In the genomic region with DNA sequence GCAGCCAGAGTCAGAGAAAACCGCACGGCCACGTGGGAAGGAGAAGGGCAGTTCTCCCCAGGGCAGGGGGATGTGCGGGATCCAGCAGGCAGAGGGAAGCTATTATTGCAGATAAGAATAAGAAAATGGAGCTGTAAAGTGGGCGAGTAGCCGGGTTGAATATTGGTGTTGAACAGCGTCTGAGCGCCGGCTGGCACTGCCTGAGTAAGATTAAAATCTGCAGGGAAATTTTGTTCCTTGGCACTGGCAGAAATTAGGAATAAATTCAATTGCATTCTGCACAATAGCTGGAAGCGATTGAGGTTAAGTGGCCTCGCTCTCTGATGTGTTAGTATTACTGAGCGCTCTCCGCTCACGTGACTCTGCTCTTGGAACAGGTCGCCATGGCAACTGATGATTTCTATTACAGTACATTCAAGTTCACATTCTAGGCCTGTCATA, we compare ENCODE assay signal across 8 mouse cellular contexts. TPM values are rescaled to one million over a fixed set of nuclear protein-coding genes. Genes with fewer than 3 reads are reported as not detected.
A peak's percentile ranks its signal among the peaks of the same experiment; 100 is the strongest.
DNase-seq lines count a peak whose midpoint lies in the region; ATAC-seq and TF ChIP-seq lines count a peak whose summit lies in the region.

No protein-coding gene starts in this region.

- no peak for TF ChIP-seq POLR2A in brain, embryonic 14.5 days (IDR thresholded peaks at IDR 0.05; ENCODE audit: borderline replicate concordance, extremely low read depth, insufficient read depth, insufficient read length, poor library complexity, severe bottlenecking)

- ATAC-seq in frontal cortex, adult (ENCODE audit: low TSS enrichment), result peak; percentile 83

- peak; percentile 34 for DNase-seq in NIH3T3 (ENCODE audit: low read depth)
- peak; percentile 97 for DNase-seq in brain, embryonic 14.5 days (ENCODE audit: low read depth)
- DNase-seq in layer of hippocampus, adult 18-20 months (ENCODE audit: low spot score in 2 of 2), result peak; percentile 67 to 91
- DNase-seq in lung, postnatal 14 days, result peak; percentile 39
- DNase-seq in right cerebral cortex, postnatal 36 days (ENCODE audit: low spot score in 2 of 2), result peak; percentile 54 to 73
- DNase-seq in spleen, postnatal 36 days (ENCODE audit: low spot score in 2 of 2), result no peak
- no peak for DNase-seq in yolk sac, embryonic 10.5 days (ENCODE audit: low spot score)

- no peak for TF ChIP-seq CTCF in brain, embryonic 14.5 days (IDR thresholded peaks at IDR 0.05; ENCODE audit: borderline replicate concordance, extremely low read depth, insufficient read depth, insufficient read length)

RNA-seq across cellular contexts. Expression of gene Pmfbp1, which starts 29.4 kb away (rescaled TPM):
- 0.88 and 3.6 TPM in 2 replicates for polyA plus RNA-seq in brain, embryonic 14.5 days (2012; rRNA removed)
- under 1 TPM in 1 of 2 experiments, not detected in 1; 0.10 TPM for total RNA-seq in layer of hippocampus, adult 18-20 months (2021)

Comparison
In these comparisons a context has a peak if more than half of its experiments do, and no peak if none do; other contexts are left out.
1. DNase-seq: peak in NIH3T3 (single experiment), brain, embryonic 14.5 days (single experiment), layer of hippocampus, adult 18-20 months (2 of 2), lung, postnatal 14 days (single experiment) and right cerebral cortex, postnatal 36 days (2 of 2); none in spleen, postnatal 36 days (0 of 2) and yolk sac, embryonic 10.5 days (single experiment).